Mouse (Mus musculus) cortical plate, adult 2 months (tissue): ENCODE data around the gene Atxn2l. TPM values are rescaled to one million over a fixed set of nuclear protein-coding genes. Genes with fewer than 3 reads are reported as not detected.

ENCODE experiments used
- H3K27ac ChIP-seq: fragments of 200-500 bp; 2 replicates; pipeline ENCODE4 v1.5.1; 2012; ENCODE audit warnings: low read length, control low read depth, inconsistent platforms; ENCODE audit not compliant: insufficient read depth
- H3K4me1 ChIP-seq: fragments of 200-500 bp; 2 replicates; pipeline ENCODE4 v1.6.1; 2011; ENCODE audit warnings: low read length; ENCODE audit not compliant: control insufficient read depth, insufficient read depth
- H3K4me3 ChIP-seq: fragments of 200-500 bp; 2 replicates; pipeline ENCODE4 v1.5.1; 2011; ENCODE audit warnings: mild to moderate bottlenecking, low read length, control low read depth; ENCODE audit not compliant: insufficient read depth
- CTCF ChIP-seq: fragments of 200-500 bp; IDR thresholded peaks from 2 replicates; pipeline ENCODE4 v1.5.1; 2011; ENCODE audit warnings: mild to moderate bottlenecking, control low read depth, low read length; ENCODE audit not compliant: insufficient read depth; ENCODE audit errors: extremely low read depth
- POLR2A ChIP-seq: fragments of 200-500 bp; IDR thresholded peaks from 2 replicates; pipeline ENCODE4 v1.6.1; 2011; ENCODE audit warnings: mild to moderate bottlenecking, low read length, control low read depth; ENCODE audit not compliant: insufficient read depth; ENCODE audit errors: extremely low read depth
- polyA plus RNA-seq: library from polyadenylated mRNA; depleted of rRNA; stranded (reverse); fragments of >200 nt; gene quantifications from 2 replicates; pipeline ENCODE4 v1.2.3, GENCODE M21; 2012

Gene Atxn2l
- polyA plus RNA-seq, 1 experiment: 119 TPM

DNA sequence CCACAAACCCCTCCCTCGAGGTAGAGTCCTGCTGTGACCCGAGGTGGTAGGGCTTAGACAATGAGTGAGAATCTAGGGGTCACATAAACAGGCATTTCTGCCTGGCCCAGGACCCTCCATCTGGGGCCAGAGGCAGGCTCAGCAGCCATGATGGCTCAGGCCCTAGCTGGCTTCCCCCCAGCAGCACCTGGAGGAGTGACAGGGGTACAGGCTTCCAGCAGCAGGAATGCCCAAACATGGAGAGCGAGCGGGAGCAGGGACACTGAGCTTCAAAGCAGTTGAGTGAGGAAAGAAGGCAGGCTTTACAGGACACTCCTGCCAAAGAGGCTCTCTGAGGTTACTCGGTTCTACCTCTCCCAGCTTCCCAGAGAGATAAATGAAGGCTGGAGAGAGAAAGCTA lies 38.4 kb downstream of the Atxn2l start:
- TF ChIP-seq POLR2A (no peak), CTCF (no peak)
- no peak overlapping the region for H3K27ac ChIP-seq
- H3K4me1 ChIP-seq: no peaks in the 10 kb centered on the region
- H3K4me3 ChIP-seq: no peak overlapping the region

DNA sequence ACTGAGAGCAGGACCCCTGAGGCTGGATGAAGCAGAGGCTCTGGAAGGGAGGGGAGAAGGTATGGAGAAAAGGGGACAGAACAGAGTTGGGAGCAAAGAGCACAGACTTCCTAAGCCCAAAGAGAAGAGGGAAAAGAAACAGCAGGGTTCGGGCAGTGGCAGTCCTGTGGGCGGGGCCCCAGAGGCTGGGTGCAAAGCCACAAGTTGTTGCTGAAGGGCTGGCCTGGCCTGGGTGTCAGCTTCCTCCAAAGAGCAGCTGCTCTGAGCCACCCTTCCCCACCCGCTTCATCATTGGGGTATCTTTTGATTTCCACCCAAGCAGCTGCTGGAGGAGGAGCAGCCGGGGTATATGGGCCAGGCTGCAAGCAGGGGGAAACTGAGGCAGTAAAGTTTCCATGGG lies 39.1 kb downstream of the Atxn2l start:
- no peak overlapping the region for H3K4me3 ChIP-seq
- H3K27ac ChIP-seq: no peak overlapping the region
- H3K4me1 ChIP-seq: no peaks in the 10 kb centered on the region
- no peak for TF ChIP-seq CTCF
- TF ChIP-seq POLR2A: no peak

DNA sequence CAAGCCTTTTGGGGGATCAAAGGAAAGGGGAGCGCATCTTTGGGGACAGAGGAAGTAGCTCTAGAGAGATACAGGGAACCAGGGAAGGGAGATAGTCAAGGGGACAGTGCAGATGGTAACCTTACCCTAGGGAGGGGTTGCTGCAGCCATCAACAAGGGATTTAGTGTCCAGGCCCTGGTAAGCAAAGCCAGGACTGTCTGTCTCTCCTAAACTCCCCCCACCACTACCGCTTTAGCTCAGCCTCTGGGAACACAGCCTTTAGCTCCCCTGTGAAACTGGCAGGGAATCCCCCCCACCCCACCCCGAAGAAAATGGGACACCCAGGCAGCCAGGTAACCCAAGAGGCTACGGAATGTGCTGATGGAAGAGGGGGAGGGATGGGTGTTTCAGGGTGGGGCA lies 39.7 kb downstream of the Atxn2l start:
- Histone ChIP-seq H3K4me3 (no peak overlapping the region), H3K27ac (no peak overlapping the region), H3K4me1 (no peaks in the 10 kb centered on the region)
- no peak for TF ChIP-seq POLR2A
- TF ChIP-seq CTCF: no peak

DNA sequence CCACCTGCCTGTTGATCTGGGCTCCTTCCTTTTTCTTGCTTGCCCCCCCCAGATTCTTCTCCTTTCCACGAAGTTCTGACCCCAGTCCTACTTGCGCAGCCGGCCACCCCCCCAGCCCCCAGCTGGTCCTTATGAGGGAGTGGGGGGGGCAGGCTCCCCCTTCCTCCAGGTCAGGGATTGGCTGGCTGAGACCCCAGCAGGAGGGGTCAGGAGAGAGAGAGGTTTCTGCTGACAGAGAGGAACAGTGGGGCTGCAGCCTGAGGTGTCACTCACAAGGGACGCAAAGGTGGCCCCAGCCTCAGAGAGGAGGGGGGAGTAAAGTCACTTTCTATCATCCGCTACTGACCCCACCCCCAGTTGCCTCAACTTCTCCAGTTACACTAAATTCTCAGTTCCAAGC lies 40.2 kb downstream of the Atxn2l start, which contains the start of gene Atp2a1:
TSS of gene Atp2a1 (minus strand) at position 105 of the 400 bp plus-strand sequence.
- TF ChIP-seq CTCF: no peak
- no peak for TF ChIP-seq POLR2A
- H3K4me1 ChIP-seq: no peaks in the 10 kb centered on the region; the same call in 1 of the 2 replicates
- H3K4me3 ChIP-seq: no peak within 1 kb of the TSS
- H3K27ac ChIP-seq: no peak within 1 kb of the TSS

DNA sequence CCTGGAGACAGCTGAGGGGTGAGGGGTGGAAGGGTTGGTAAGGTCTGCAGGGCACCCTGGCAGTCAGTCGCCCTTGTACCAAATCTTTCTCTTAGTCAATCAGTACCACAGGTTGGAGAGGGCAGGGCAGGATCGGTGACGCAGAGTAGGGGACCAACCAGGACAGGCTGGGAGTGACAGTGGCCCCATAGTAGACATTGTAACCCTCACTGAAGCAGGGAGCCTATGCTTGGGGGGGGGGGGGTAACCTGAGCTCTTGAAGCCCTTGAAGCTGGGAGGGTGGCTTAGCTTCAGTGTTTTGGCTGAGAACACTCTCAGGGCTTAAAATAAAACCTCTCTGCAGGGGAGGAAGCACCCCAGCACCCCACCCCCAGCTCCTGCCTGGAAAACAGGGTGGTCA lies 41.6 kb downstream of the Atxn2l start:
- no peak for TF ChIP-seq POLR2A
- TF ChIP-seq CTCF: no peak
- no peaks in the 10 kb centered on the region; the same call in 1 of the 2 replicates for H3K4me1 ChIP-seq
- H3K27ac ChIP-seq: no peak overlapping the region
- no peak overlapping the region for H3K4me3 ChIP-seq

DNA sequence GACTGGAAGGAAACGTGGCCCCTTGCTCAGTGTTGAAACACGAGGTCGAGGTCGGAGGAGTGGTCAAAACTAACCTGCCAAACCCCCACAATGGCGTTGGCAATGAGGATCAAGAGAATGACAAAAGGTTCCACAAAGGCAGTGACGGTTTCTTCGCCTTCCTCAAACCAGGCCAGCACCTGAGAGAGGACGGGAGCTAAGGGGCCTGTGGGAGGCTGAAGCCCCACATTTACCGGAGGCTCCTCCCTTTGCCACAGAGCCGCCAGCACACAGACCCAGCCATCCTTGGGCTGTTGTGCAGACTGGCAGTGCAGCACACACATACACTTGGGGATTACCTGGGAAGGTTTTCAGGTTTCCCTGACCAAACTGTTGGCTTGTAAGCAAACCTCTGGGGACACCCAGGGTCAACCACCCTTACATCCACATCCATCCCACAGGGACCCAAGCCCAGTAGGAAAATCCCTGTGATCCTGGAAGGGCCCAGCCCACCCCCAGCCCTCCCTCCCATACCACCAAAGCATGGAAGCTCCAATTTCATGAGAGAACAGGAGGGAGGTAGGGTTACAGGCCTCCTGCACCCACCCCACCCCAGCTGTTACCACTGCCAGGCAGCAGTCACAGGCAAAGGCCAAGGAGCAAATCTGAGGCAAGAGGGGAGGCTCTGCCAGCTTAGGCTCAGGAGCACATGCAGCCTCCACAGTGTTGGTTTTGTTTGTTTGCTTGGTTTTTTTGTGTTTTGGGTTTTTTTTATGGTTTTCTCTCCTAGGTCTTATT lies 42.4 kb downstream of the Atxn2l start:
- Histone ChIP-seq H3K4me1 (no peaks in the 10 kb centered on the region; the same call in 1 of the 2 replicates), H3K27ac (no peak overlapping the region), H3K4me3 (no peak overlapping the region)
- no peak for TF ChIP-seq POLR2A

DNA sequence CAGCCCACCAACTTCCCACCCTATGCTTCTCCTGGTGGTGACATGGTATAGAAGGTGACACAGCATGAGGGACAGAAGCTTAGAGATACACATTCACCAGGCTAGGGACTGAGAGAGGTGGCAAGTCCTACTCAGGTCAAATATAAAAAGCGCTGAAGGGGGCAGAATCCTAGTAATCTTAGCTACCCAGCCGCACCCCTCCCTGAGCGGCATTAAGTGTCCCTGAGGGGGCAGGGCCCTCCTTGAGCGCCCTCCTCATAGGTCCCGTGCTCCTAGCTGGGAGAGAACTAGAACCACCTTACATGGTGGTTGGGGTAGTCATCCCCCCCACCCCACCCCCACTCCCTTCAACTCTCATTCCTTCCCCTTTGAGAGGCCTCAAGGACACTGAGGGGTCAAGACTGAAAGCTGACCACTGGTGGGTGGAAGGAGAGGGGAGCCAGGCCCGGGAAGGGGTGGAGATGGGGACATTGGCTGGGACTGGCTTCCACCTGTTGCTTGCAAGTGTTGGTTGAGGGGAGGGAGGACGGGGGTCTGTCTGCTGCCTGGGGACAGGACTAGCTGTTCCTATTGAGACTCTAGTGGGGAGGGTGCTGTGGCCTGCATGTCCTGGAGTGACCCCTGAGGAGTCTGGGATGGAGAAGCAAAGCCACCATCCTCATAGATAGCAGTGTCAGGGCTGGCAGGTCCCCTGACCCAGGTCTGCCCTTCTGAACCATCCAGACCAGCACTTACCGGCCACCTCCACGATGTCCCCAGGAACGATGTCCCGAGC lies 44.2 kb downstream of the Atxn2l start:
- Histone ChIP-seq H3K4me3 (no peak overlapping the region), H3K4me1 (no peaks in the 10 kb centered on the region; the same call in 1 of the 2 replicates), H3K27ac (no peak overlapping the region)
- TF ChIP-seq POLR2A (no peak), CTCF (no peak)

DNA sequence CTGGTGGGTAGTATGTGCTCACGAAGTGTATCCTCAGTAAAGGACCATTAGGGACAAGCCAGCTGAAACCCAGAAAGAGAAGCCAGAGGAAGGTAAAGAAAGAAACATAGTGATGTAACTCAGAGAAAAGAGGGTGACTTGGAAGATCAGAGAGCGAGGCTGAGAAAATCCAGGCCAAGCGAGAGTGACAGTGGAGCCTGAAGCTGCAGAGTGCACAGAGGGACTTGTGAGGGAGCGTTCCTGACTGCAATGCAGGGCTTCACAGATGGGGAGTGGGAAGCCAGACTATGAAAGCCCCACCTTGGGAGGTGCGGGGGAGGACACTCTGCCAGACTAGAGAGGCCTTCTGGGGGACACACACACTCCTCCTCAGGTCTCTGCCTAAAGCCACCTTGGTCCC lies 45.0 kb downstream of the Atxn2l start:
- H3K4me1 ChIP-seq: no peaks in the 10 kb centered on the region; the same call in 1 of the 2 replicates
- no peak overlapping the region for H3K27ac ChIP-seq
- TF ChIP-seq CTCF: no peak
- TF ChIP-seq POLR2A: no peak
- no peak overlapping the region for H3K4me3 ChIP-seq

DNA sequence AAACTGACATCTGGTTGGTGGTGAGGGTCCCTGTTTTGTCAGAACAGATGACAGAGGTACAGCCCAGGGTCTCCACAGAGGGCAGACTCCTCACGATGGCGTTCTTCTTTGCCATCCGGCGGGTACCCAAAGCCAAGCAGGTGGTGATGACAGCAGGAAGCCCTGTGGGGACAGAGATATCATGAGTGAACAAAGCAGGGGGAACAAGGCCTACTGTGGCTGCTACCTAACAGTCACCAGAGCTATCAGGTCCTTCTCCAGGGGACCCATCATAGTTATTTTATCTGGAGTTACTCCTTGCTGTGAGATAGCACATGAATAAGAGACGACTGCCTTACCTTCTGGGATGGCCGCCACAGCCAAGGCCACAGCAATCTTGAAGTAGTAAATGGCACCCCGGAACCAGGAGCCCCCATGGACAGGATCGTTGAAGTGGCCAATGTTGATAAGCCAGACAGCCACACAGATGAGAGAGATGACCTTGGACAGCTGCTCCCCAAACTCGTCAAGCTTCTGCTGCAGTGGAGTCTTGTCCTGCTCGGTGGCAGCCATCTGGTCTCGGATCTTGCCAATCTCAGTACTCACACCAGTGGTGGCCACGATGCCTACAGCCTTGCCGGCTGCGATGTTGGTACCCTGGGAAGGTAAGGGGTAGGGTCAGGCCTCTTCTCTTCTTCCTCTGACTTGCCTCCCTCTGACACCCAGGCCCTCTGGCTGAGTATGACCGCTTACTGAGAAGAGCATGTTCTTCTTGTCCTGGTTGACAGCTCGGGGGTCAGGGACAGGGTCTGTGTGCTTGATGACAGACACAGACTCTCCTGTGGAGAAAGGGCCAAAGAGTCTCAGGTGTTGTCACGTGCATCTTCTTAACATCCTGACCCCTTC lies 46.6 kb downstream of the Atxn2l start:
- TF ChIP-seq POLR2A: no peak
- no peak for TF ChIP-seq CTCF
- H3K27ac ChIP-seq: no peak overlapping the region
- no peak overlapping the region for H3K4me3 ChIP-seq
- no peaks in the 10 kb centered on the region; the same call in 1 of the 2 replicates for H3K4me1 ChIP-seq

DNA sequence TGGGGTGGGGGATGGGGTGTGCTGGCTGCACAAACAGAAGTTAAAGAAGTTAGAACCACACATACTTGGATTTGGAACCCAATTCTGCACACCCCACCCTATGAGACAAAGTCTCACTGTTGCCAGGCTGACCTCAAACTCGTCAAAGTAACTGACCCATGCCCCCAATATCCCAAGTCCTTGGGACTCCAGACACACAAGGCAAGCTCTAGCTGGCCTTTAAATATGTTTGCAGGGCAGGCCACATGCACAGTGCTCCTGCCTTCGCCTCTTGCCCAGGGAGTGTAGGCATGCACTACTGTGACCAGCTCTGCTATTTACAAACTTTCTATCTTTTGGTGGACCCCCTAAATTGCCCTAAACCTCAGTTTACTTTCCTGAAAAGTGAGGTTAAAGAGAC lies 48.0 kb downstream of the Atxn2l start:
- no peaks in the 10 kb centered on the region; the same call in 1 of the 2 replicates for H3K4me1 ChIP-seq
- TF ChIP-seq POLR2A: no peak
- TF ChIP-seq CTCF: no peak
- no peak overlapping the region for H3K4me3 ChIP-seq
- H3K27ac ChIP-seq: no peak overlapping the region
